Mouse (Mus musculus) v-Abl transformed pro-B cells (cell line): ENCODE measurements at regions not wholly inside any gene's neighbourhood (a gene's known extent, or its start where the extent isn't known, plus 50 kb on each side); places are given as distances from the start of the nearest gene placed in this dataset.

Experiments
- in situ Hi-C, 2 experiments: fragments of 400-800 bp; cut with MboI; formaldehyde crosslinking; loops; one replicate each; pipeline ENCODE4 v1.15.1; 2025; ENCODE audit not compliant: unreplicated experiment in 2 of 2

DNA sequence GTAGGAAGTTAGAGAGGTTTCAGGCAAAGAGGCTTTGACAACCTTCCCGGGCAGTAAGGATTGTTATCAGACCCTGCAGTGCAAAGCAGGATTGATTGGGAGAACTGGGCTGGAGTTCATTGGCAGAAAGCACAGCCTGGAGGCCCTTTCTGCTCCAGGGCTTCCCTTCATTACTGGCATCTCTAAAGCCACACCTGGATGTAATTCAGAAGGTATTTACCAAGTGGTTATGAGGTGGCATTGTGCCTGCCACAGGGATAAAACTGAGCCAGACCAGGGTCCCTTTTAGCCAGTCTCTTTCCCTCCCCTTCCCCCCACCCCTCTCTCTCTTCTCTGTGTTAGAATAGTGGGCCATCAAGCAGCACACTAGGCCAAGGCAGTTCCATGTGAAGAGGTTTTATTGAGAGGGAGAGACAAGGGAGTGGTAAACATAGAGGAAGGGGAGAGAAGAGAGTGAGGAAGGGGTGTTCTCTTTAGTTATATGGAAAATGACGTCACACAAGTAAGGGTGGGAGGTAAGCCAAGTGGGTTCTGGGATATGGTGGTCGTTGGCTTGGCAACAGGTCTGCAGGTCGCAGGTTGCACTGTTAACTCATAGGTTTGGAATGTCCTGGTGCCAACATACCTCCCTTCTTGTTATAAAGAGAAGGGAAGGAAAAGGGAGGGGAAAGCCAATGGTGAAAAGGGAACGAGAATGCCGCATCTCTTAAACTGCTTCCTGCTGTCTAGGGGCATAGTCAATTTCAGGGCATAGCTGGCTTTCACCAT, 99.4 kb downstream of the Tmem17 start:
- in situ Hi-C loops: loop anchor here (25.0 kb wide), 5 partner anchors 551 to 1949 kb away; no protein-coding TSS in a partner anchor

DNA sequence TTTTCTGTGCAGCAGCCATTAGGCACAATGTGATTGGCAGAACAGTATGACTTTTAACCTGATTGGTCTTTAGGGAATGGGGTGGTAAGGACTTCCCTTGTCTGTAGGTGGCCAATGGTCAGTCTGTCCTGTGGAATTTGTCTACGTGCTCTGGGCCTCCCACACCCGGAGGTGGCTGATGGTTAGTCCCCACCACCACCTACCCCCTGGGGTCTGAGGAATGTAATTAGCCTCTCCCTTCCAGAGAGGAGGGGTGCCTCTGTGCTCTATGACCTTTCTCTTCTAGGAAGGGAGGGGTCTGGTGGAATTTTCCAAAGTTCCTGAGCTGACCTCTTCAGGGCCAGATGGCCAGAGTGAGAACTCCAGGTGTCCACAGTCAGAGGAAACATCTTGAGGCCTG, 101.6 kb downstream of the Tmem17 start:
- in situ Hi-C loops: loop anchor here (25.0 kb wide), 5 partner anchors 549 to 1951 kb away; no protein-coding TSS in a partner anchor

DNA sequence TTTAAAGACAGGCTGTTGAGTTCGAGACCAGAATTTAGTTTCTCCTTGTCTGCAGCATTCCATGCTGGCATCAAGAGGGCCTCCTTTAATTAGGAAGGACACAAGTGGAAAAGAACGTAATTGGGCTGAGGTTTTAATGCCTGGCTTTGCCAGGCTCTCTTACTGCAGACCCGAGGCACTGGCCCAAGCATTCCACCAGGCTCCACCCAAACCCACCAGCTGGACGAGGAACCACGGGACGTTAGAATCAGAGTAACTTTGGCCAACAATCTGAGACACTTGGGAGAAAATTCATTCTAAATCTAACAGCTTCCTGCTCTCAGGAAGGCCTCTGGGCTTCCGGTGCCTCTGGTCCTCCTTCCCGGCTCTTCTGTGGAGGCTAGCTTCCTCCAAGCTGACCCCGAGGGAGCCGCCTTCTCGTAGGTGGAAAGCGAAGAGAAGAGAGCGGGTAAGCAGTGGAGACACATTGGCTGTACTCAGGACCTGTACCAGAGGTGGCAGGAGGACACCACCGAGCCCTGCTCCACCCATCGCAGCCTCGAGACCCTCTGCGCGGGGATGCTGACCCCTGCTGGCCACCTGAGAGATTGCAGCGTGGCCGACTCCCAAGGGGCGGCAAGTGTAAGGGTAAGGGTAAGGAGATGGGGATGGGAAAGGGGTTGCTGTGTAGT, 105.5 kb downstream of the Tmem17 start:
- in situ Hi-C loops: loop anchor here (5.0 to 25.0 kb wide), 6 partner anchors 390 to 1955 kb away; no protein-coding TSS in a partner anchor

DNA sequence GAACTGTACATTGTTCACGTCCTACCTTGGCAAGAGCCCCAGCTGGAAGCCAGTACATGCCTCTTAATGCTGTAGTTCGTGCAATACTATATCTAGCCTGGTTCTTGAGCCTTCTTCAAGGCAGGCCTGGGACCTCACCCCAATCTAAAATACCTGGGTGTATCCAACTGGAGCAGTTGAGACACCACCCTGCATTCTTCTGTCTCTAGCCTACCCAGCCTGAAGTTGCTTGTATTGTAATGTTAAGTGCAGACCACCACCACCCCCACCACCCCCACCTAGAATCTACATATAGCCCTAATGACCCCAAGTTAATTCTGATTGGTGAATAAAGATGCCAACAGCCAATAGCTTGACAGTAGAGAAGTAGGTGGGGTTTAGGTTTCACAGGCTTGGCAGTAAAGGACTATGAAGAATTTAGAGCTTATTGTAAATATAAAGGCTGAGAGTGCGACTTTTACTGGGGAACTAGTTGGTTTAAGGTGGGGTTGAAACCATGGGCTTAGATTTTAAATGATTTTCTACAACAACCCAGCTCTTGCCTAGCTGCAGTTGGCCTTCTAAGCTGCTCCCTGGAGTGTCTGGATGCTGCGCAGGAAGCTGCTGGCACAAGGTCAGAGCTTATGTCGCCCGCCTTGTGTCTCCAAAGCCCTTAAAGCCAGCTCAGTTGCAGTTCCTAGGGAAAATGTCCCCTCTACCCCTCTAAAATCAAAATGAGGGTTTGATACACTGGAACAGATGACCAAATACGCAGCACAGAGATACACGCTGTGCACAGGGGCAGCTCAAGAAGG, 109.2 kb downstream of the Tmem17 start:
- in situ Hi-C loops: loop anchor here (25.0 kb wide), 5 partner anchors 541 to 1959 kb away; no protein-coding TSS in a partner anchor

DNA sequence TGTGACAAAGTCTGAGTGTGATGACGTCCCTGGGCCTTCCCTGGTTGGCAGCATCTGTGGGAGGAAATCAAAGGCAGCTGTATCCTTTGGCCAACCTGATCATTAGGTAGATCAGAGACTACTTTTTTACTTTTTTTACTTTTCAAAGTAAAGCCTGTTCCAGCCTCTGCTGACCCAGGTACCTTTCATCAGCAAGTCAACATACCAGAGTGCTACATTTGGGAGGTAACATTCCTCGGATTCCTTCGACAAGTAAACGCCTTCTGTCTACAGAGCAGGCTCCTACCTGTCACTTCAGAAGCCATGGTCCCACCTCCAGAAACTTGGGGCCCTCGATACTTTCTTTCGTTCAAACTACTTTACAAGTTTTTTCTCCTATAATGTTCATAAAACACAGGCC, 110.0 kb downstream of the Tmem17 start:
- in situ Hi-C loops: loop anchor here (25.0 kb wide), 5 partner anchors 540 to 1960 kb away; no protein-coding TSS in a partner anchor

DNA sequence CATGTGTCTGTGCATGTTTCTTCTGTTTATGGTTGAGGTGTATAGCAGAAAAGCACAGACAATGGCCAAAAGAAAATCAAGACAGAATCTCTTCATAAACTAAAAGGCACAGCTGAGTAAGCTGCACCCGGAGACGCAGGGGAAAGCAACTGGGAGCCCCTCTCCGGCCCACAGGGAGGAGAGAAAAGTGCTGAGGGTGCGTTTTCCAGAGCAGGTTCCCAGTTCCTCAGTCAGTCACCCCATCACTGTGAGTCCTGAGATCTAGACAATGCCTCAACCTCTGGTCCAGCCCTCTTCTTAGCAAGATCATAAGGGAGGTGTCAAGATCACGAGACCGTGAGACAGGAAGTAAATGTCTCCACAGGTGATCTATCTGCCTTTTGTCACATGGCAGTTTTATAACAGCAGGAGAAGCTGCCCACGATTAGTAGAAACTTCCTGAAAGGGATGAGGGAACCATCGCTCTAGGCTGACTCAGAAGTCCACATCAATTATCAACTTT, 110.7 kb downstream of the Tmem17 start:
- in situ Hi-C loops: loop anchor here (25.0 kb wide), 5 partner anchors 540 to 1960 kb away; no protein-coding TSS in a partner anchor

DNA sequence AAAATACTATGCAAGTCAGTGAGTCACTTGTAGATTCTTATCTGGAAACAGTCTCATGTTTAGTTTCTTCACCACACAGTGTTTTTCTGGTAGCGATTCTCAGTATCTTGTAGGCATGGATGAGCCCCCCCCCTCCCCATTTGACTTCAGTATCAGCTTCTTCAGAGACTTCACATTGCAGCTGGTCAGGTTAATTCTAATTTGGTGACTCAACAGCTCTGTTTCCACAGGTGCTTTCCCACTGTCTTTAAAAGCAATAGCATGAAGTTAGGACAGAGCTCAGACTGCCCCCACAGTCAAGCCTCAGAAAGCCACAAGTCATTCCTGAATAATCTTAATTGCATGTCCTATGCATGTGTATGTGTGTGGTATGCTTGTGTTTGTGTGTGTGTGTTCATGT, 114.5 kb downstream of the Tmem17 start:
- in situ Hi-C loops: no loop called here

DNA sequence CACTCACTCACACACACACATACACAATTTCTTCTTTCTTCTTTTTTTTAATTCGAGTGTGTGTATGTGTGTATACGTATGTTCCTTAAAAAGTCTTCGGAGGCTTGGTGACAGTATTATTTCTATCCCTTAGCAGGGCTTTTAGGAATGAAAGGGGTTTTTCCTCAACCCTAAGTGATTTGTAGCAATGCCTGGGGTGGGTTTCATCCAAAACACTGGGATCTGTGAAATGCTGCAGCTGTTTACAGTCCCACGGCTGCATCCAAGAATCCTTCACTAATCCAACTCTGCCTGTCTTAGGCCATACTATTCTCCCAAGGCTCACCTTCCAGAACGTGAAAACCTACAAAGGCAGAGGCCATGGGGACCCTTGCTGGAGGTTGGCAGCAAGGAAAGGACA, 116.6 kb downstream of the Tmem17 start:
- in situ Hi-C loops: no loop called here

DNA sequence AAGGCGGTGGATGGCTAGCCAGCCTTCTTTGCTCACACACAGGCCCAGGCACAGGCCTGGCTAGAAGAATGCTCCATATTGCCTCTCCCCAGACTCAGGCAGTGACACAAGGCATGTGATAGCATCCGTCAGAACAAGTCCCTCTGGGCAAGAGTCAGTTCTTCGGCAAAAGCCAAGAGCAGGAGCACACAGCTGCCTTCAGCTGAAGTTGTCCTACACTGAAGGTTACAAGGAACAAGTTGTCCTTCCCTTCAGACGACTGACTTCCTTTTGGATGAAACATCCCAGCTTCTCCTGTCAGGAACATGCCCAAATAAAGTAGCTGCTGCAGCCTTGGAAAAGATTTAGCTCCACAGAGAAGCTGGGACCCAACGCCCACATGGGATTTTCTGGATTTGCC, 117.1 kb downstream of the Tmem17 start:
- in situ Hi-C loops: no loop called here

DNA sequence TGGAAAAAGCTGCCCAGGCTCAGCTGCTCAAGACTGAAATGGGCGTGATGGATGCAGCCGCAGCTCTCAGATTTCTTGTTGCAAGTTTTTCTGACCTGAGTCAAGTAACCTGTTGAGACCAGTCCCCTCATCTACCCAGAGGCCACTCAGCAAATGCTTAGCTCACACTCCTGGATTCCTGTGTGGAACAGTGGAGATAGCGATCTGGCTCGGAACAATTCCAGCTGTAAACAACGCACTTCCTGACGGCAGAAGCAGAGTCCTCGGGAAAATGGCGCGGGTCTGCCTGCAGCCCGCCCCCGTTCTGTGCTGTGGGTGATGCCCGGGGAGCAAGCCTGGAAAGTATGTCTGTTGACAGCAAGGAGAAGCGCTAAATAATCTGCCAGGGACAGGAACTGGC, 117.7 kb downstream of the Tmem17 start:
- in situ Hi-C loops: no loop called here

DNA sequence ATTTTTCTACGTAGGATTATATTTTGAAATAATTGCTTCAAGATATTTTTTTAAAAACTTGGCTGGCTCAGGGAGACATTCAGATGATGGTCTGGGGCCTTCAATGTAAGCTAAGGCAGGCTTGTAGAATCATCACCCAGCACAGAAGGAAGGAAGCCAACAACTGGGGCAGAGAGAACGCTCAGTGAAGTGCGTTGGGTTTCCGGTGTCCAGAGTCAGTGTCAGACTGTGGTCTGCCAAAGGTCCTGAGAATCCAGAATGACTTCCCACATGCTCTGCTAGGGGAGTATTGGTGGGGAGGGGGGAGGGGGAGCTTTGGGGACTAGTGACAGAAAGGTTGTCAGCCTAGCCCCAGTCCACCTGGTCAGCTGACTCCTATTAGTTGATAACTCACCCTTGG, 118.1 kb downstream of the Tmem17 start:
- in situ Hi-C loops: loop anchor here (5.0 to 10.0 kb wide), 3 partner anchors 327 to 935 kb away; no protein-coding TSS in a partner anchor

DNA sequence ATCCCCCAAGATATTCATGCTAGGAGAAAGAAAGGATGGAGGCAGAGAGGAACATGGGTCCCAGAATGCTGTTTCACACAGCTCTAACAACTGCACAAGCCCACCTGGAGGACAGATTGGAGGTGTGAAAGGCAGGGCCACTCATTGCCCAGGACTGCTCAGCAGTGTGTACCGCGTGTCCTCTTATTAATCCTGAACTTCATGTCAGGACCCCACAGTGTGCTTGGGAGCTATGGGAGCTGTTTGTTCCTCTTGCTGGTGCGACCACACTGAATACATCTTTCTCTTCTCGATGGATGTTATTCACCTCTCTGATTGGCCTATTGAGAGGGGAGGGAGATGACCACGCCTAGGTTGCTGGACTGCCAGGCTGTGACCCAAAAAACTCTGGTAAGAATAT, 119.1 kb downstream of the Tmem17 start:
- in situ Hi-C loops: loop anchor here (5.0 to 10.0 kb wide), 3 partner anchors 326 to 934 kb away; no protein-coding TSS in a partner anchor

DNA sequence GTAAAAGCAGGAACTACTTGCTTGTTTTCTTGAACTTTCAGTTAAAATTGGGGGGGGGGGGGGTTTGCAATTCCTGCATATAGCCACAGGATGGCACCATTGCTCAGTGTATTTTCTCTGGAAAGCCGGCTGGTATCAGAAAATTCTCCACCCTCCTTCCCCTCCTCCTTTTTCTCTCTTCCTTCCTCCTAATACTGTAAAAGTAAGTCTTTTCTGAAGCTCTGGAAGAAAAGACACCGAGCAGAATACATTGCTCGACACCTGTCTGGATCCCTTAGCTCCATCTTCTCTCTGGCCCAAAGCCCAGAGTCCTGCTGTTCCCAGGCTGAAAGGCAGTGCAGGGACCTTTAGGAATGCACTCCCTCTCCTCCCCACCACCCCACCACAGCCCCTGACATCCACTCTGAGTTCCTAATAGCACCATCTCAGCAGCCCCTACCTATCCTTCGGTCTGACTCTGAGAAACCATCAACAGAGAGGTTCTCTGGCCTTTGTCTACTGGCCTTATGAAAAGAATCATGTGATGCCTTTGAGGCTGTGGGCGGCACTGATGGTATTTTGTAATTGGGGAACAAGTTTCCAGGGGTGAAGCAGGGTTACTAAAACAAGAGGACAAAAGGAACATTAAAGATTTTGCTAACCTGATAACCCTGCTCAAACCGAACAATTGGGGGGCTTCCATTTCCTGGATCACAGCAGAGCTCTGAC, 119.9 kb downstream of the Tmem17 start:
- in situ Hi-C loops: loop anchor here (5.0 to 10.0 kb wide), 3 partner anchors 326 to 933 kb away; no protein-coding TSS in a partner anchor

DNA sequence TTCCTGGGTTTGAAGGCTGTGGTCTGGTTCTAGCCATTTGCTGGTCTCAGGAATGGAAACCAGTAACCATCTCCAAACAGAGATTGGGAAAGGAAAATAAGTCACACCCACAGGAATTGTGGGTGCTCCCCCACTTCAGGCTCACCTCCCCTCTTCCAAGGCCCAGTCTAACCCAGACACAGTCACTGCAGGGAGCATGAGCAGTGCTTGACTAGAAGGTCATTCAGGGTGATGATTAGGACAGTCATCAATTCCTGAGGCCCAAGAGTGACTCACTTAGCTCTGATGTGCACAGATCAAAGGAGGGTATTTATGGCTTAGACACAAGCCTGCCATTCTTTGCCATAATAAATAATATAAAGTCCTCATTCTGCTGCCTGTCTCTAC, 120.4 kb downstream of the Tmem17 start:
- in situ Hi-C loops: loop anchor here (5.0 to 10.0 kb wide), 3 partner anchors 325 to 932 kb away; no protein-coding TSS in a partner anchor

DNA sequence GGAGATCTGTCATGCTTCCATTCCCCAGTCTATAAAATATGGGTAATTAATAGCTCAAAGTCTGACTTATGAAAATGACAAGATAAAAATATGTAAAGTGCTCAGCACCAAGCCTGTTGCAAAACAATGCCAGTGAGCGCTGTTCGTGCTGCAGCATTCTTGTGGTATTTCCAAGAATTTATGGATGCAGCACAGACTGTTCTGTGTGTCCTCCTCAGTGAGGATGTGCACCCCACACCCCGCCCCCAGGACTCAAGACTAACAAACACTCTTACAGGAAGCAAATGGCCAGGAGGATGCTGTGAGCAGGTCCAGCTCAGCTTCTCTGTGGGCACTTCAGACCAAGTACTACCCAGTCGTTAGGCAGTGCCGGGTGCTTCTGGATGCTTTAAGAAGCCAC, 121.1 kb downstream of the Tmem17 start:
- in situ Hi-C loops: loop anchor here (5.0 to 10.0 kb wide), 3 partner anchors 324 to 932 kb away; no protein-coding TSS in a partner anchor

DNA sequence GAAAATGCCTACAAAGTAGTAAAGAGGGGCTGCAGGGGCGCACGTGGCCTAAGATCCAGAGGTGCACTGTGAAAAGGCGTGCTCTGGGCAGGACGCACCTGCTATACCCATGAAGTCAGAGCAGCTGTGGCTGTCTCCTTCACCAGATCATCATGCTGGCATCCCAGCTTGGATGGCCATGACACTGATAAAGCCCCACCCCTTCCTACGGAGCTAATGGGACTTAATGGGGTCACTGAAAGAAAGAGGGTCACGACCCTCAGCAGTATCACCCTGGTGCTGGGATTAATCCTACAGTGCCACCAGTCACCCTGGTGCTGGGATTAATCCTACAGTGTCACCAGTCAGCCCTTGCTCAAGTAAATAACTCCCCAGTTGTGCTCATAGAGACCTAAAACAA, 122.1 kb downstream of the Tmem17 start:
- in situ Hi-C loops: loop anchor here (5.0 to 10.0 kb wide), 3 partner anchors 323 to 931 kb away; no protein-coding TSS in a partner anchor

DNA sequence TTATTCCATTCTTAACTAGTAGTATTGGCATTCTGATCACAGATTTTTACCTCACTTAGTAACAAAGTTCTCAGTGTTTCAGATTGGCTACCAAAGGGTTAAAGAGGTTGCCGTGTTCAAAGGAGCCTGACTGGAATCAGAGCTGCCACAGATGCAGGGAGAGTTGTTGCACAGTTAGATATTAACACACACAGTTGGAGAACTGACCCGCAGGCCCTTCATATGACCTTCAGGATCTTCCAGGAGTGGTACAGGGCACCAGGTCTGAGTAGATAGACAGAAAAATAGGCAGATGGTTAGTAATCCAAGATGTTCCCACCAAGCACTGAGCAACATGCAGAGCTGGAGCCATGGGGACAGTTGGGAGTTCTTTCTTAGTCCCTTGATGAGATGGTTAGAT, 123.1 kb downstream of the Tmem17 start:
- in situ Hi-C loops: loop anchor here in 1 of 2 experiments (5.0 to 10.0 kb wide), 3 partner anchors 37 to 930 kb away; no protein-coding TSS in a partner anchor

DNA sequence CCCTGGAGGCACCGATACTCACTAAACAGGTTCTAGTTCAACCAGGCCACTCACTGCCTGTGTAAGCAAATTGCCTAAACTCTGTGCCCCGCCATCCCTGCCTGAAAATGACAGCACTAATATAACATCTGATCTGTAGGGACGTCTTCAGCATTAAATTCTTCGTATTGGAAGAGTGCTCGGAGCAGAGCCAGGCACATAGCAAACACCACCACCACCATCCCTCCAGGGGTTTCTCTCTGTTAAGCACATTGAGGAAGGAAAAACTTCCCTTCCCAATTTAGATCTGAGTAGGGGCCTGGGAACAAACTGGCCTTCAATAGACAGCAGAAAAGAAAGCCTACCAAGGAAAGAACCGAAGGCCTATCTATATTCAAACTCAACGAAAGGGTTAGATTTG, 124.4 kb downstream of the Tmem17 start:
- in situ Hi-C loops: loop anchor here in 1 of 2 experiments (5.0 to 10.0 kb wide), 3 partner anchors 36 to 928 kb away; no protein-coding TSS in a partner anchor
